Mouse (Mus musculus) retina, embryonic 14.5 days (tissue): ENCODE results near the gene Frzb.

Experiments
- DNase-seq: peaks from one replicate; pipeline ENCODE4 v3.0.0-alpha.2; 2015; ENCODE audit warnings: low spot score

Frzb gene

DNA sequence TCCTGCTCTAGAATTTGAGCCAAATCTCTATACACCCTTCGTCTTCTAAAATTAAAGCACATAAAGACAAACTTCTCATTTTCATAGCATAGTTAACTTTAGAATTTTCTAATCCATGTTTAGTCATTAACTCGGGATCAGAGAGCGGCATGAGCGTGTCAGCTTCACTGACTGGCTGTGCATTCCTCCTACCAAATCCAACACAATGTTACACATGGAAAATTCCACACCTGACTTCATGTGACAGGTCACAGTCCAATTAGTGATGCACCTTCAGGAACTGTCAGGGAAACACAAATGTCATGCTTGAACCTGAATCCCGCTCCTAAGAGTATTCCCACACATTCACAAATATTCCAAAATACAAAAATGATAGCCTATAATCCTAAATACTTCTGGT lies 24.3 kb downstream of the Frzb start:
- DNase-seq = no peak

DNA sequence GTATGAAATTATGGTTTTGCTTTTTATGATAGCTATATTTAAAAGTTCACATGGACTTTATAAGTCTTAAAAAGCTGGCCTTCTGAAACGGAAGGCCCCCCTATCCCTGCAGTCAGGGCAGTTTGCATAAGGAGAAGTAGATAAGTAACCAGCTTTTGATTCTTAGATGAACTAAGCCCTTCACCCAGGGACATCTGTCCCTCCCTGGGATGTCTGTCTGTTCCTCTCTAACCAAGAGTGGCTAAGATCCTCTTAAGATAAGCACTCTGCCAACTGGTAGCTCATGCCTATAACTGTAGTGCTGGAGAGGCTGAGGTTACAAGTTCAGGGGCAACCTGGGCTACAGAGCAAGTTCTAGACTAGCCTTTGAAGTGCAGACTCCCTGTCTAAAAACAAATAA lies 25.4 kb downstream of the Frzb start:
- no peak for DNase-seq

DNA sequence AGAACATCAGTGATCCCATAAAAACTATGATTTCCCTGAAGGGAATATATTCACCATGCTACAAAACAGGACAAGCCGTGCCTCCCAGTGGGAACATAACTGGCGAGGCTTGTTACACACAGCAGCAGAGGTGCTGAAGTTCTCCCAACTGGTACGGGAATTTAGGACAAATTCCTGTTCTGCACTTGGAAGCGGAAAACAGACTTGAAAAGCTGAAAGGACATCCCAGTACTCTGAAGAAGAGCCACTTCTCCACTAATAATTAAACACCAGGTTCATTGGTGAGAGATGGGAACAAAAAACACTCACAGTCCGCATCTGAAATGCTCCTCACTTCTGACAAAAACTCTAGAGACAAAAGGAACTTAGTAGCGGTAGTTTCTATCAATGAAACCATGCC lies 31.1 kb downstream of the Frzb start:
- DNase-seq = no peak

DNA sequence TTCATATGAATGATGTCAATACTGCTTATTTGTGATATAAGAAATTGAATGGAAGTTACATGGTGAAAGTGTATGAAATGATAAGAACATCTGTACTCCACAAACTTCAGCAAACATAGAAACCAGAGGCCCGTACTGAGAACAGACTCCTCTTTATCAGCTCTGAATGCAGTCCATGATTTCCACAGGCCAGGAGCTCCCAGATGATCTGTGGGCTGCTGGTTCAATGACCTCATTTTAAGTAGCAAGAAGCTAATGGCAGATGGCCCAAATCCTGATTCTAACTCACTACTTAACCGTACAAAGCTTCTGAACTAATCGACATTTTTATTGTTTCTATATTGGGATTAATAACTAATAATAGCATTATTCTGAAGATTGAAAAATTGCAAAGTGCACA lies 33.0 kb downstream of the Frzb start:
- no peak for DNase-seq

DNA sequence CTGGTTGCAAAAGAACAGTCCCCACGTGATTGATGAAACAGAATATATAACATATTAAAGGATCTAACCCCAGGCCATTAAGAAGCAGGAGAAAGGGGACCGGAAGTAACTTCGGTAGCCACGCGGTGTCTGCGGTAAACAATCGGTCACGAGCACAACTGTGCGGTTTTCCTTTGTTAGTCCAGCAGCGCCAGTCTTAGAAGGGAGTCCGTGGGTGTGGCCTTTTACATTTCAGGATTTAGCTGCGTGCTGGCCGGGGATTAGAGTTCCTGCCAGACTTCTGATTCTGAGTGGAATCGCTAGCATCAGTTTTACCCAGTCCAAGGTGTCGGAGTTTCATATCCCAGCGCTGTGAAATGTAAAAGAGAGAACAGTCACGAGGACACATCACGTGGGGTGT lies 34.3 kb downstream of the Frzb start:
- no peak for DNase-seq

DNA sequence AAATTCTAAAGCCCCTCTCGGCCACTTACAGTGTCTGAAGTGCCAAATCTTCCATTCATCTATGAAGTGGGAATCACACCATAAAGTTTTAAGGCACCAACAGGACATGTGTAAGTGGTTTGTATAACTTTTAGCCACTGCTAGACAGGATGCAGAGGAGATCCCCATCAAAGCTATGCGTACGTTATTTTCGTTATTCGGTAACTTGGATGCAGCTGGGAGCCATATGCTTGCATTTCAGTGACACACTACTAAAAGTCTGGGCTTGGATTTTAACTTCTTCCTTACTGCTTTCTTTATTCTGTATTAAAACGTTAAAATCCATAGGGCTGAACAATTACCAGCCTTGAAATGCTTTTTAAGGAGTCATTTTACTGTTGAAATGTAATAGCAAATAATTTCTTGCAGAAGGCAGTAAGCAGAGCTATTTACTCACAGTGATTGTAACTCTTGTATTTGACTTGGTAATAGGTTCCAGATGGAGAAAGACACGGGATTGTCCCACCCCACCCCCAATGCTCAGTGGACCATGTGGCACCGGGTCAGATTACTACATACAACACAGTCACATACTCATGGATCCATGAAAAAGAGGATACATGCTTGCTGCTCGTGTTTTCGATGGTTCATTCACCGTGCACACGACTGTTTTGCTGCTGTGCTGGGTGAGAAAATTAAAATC lies 37.4 kb downstream of the Frzb start:
- DNase-seq = peak; percentile 13

DNA sequence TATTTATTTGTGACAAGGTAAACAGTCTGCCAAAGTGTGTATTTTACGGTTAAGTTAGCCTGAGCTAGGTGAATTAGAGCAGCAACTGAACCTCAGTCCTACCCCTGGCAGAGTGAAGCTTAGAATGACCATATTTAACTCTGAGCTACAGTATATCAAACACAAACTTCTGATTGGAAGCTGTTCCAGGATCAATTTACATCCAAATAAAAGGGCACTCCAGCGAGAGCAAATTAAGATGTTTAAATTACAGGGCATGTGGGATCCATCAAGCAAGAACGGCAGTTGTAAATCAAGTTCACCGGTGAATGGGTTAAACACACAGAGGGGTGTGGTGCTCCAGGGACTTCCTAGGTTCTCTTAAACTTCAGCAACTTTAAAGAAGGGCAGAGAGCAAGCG lies 42.7 kb downstream of the Frzb start:
- no peak for DNase-seq

DNA sequence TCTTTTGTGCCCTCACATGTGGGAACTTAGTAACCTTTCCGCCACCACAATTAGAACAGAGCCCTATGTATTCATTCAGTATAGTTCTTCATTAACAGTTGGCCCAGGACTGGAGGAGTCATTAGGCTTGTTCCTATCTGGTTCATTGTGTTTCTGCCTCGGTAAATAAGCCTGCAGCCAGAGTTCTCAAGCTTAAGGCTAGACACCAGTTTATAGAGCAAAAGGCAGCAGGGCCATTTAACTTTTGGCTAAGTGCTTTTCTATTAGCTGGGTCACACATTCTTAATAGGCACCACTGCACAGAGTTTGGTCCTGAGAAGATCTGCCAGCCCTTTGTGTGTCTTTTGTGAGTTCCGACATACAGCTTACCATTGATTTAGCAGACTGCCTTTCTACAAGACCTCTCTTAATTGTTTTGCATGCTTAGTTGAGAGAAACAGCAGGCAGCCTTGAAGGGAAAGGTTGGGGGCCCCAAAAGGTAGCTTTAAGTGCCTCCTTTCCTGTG lies 48.8 kb downstream of the Frzb start:
- peak; percentile 25 for DNase-seq

DNA sequence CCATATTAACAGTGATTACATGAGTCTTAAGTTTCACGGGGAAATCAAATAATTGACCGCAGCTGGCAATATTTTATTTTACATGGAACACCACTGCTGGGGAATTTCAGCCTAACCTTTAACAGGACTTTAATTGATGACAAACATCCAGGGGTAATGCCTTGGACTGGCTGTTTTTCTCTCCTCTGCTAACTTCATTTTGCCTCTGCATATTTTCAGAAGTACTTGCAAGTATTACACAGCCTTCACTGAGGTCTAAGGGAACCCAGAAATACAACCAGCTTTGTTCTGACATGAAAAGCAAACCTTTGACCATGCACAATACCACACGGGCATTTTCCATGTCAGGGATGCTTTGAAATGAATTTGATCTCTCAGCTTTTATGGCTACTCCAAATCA lies 50.6 kb downstream of the Frzb start:
- DNase-seq = no peak

DNA sequence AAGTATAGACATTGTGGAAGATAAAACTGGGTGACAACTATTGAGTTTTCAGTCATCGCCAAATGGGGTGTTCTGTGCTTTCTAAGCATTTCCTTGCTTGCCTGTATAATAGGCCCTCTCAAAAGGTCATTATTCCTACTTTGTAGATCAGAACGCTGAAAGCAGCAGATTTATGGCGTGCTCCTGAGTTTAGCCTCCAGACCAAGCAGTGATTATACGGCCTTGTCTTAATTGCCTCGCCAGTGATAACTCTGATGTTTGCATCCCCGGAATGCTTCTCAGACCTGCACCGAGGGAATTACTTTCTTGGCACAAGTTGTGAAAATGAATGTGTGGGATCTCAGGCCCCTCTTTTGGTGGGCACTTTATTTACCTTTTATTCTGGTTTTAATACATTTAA lies 51.4 kb downstream of the Frzb start:
- DNase-seq = no peak

DNA sequence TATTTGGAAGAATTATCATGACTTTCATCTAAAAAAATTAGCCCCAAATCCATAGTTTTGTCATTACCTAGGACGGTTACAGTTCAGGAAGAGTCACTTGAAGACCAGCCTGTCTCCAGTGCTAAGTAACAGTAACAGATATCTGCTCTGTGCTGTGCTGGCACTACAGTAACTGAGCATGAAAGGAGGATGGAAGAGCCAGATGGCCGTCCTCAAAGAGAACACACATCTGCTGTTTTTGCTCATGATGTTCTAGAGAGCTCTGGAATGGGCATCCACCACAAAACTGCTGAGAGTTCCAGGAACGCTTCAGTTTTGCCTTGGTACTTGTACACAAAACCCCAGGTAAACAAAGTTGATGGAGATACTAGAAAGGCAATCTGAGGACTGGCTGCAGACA lies 59.1 kb downstream of the Frzb start:
- DNase-seq = no peak

DNA sequence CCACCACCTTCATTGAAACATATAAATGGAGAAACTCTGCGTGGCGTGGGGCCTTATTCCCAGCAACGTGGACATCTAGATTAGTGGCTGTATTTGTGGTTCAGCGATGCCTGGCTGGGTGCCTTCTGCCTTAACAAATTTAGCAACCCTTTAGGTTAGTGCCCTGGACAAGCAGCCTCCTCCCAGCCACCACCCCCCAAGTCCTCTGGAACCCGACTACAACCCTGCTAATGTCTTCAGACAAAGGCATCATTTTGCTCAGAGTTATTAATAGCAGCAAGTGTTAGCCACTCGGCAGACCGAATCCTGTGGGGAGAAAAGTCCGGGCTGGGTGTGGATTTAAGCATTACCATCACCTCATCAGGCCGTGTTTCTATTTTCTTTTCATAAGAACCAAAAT lies 59.8 kb downstream of the Frzb start:
- no peak for DNase-seq

DNA sequence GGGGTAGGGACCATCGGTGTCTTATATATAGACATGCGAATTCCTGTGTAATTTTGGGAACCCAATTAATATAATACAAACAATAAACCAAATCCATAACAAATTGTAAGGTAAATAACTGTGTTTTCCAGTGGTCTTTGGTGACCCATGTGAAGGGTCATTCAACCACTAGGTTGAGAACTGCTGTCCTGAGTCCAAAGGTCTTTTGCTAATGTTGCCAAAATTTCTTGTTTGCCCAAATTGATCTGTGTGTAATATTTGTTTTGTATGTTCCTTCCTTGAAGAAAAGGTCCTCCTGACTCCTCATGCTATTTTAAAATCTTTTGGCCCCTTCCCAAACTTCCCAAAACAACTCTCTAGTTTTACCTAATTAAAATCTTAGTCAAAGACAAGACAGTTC lies 61.2 kb downstream of the Frzb start:
- no peak for DNase-seq

DNA sequence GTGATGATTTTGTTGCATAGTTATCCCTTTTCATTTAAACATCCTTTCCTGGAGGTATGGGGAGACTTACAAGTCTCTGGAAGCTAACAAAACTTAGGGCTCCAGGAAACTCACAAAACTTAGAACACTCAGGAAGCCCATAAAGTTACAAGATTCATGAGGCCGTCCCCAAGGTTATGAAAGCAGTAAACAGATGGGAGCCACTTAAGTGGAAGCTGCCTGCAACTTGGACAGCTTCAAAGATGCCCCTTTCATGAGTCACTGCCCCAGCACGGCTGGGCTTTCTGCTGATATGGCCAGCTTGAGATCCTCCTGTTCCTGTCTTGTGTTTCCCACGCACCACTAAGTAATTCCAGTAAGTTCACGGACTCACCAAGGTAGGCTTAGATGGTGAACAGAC lies 63.0 kb downstream of the Frzb start:
- DNase-seq = no peak

DNA sequence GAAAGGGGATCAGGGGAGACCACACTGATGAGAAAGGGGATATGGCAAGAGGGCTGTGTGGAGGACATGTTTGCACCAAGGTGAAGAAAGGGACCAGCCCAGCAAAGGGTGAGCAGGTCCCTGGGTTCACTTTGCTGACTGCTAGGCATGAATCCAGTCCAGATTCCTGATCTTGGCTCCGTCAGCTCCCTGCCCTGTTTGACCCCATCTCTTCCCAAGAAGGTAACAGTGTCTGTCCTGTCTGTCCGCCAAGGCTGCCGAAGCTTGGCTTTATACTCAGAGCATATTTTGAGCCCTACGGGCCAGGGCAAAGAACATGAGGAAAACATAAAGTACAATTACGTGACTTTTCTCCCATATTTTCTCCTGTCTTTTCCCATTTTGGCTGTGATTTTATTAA lies 67.6 kb downstream of the Frzb start:
- DNase-seq = no peak

DNA sequence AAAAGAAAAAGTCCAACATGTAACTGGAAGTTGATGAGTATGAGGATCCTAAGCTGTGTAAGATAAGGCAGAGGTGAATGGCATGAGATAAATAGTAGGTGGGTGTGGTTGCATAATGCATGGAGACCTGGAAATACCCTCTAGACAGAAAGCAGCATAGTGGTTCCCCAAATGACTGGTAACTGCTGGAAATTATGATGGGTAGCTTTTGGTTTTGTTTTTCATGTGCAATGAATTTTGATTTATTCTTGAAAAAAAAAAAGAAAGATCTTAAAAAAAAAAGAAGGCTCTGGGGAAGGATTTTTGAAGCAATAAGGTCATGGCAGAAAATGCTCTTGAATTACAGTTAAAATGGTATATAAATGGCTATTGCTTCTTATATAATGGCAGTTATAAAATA lies 72.5 kb downstream of the Frzb start:
- DNase-seq = no peak

DNA sequence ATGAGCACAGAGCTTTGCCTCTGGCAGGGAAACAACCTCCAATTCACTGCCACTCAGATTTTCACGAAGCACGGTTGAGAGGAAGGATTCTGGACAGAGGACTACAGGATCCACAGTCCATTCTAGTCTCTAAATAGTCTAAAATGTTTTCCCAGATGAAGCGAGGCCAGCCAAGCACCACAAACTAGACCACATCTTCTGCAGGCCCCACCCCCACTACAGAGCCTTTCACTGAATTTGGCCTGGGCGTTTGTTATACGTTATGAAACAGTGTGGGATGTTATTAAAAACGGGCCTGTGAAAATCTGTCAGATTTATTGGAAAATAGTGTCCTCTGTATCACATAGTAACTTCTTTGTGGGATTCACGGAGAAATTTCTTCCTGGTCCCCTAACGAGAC lies 76.0 kb downstream of the Frzb start:
- DNase-seq = no peak
